Mouse (Mus musculus): Measurements from ENCODE around the gene Sectm1b. TPM values are rescaled to one million over a fixed set of nuclear protein-coding genes. Genes with fewer than 3 reads are reported as not detected.
"Not testable (repeated sequence)": the region's sequence is repeated elsewhere in the genome, so short reads cannot be mapped to it uniquely, and the experiment has no call there.

Sectm1b gene
- polyA plus RNA-seq (2017; shearing (Covaris generic)) = not detected

GRCm38 (mm10) chr11:121063379-121063778 lies at the start of gene Sectm1b:
Gene Sectm1b (minus strand): TSS chr11:121063569.
- no peak for ATAC-seq

GRCm38 (mm10) chr11:121112091-121112775 lies 48.9 kb upstream of the Sectm1b start:
- ATAC-seq = no peak

GRCm38 (mm10) chr11:121111601-121112000 lies 48.2 kb upstream of the Sectm1b start:
- ATAC-seq = no peak

GRCm38 (mm10) chr11:121111051-121111450 lies 47.7 kb upstream of the Sectm1b start:
- no peak for ATAC-seq

- no peak for ATAC-seq
Observed at GRCm38 (mm10) chr11:121109986-121110385, 46.6 kb upstream of the Sectm1b start.

- ATAC-seq = no peak
Observed at GRCm38 (mm10) chr11:121108061-121108460, 44.7 kb upstream of the Sectm1b start.

- not testable (repeated sequence) for ATAC-seq
Observed at GRCm38 (mm10) chr11:121107242-121107641, 43.9 kb upstream of the Sectm1b start.

- ATAC-seq = no peak
Observed at GRCm38 (mm10) chr11:121101124-121101805, 37.9 kb upstream of the Sectm1b start.

- ATAC-seq = peak; percentile 68
Observed at GRCm38 (mm10) chr11:121100692-121101091, 37.3 kb upstream of the Sectm1b start.

- ATAC-seq = no peak
Observed at GRCm38 (mm10) chr11:121099762-121100161, 36.4 kb upstream of the Sectm1b start.

GRCm38 (mm10) chr11:121092606-121093585 lies 29.5 kb upstream of the Sectm1b start:
- ATAC-seq = no peak

GRCm38 (mm10) chr11:121090943-121091342 lies 27.6 kb upstream of the Sectm1b start:
- no peak for ATAC-seq

GRCm38 (mm10) chr11:121089756-121090546 lies 26.6 kb upstream of the Sectm1b start:
- ATAC-seq = no peak

- no peak for ATAC-seq
Observed at GRCm38 (mm10) chr11:121088997-121089396, 25.6 kb upstream of the Sectm1b start.

GRCm38 (mm10) chr11:121086296-121086695 lies 22.9 kb upstream of the Sectm1b start:
- no peak for ATAC-seq

GRCm38 (mm10) chr11:121085181-121085580 lies 21.8 kb upstream of the Sectm1b start:
- no peak for ATAC-seq

GRCm38 (mm10) chr11:121082857-121083500 lies 19.6 kb upstream of the Sectm1b start:
- ATAC-seq = peak; percentile 92

- peak; percentile 15 for ATAC-seq
Observed at GRCm38 (mm10) chr11:121082250-121082649, 18.9 kb upstream of the Sectm1b start.

- no peak for ATAC-seq
Observed at GRCm38 (mm10) chr11:121081120-121081519, 17.8 kb upstream of the Sectm1b start, which contains the start of gene Sectm1a. Gene Sectm1a (minus strand): TSS chr11:121081220.

GRCm38 (mm10) chr11:121080330-121080729 lies 17.0 kb upstream of the Sectm1b start:
- ATAC-seq = no peak

GRCm38 (mm10) chr11:121075655-121076054 lies 12.3 kb upstream of the Sectm1b start:
- ATAC-seq = no peak
